ENCODE assay signal across 8 mouse cellular contexts in genomic region chr10:126901488-126901843, GRCm38 (mm10). TPM values are rescaled to one million over a fixed set of nuclear protein-coding genes. Genes with fewer than 3 reads are reported as not detected.
DNase-seq lines count a peak whose midpoint lies in the region; ATAC-seq and TF ChIP-seq lines count a peak whose summit lies in the region.

No protein-coding gene starts in this region.

- no peaks in the 10 kb centered on the region for H3K27me3 ChIP-seq in neural tube, embryonic 11.5 days (ENCODE audit: control insufficient read depth, insufficient read depth, low read length)
- no peaks in the 10 kb centered on the region for H3K27me3 ChIP-seq in limb, embryonic 15.5 days
- H3K27me3 ChIP-seq in stomach, embryonic 15.5 days (replicated peaks): no peaks in the 10 kb centered on the region

- TF ChIP-seq CTCF in gastrocnemius, adult 2 months (IDR thresholded peaks at IDR 0.05): no peak

- intact Hi-C loops in gastrocnemius, adult 2 months (cut with DNase I): no loop called here
- intact Hi-C loops in gastrocnemius, postnatal 36 days (cut with DNase I): no loop called here

- no peaks in the 10 kb centered on the region for H3K36me3 ChIP-seq in neural tube, embryonic 11.5 days (ENCODE audit: control insufficient read depth, insufficient read depth, low read length)
- peaks cover 9% of the 10 kb centered on the region for H3K36me3 ChIP-seq in limb, embryonic 15.5 days
- H3K36me3 ChIP-seq in stomach, embryonic 15.5 days: no peaks in the 10 kb centered on the region

- H3K4me3 ChIP-seq in gastrocnemius, adult 2 months: peak overlapping the region; percentile 87
- peak overlapping the region; percentile 48 for H3K4me3 ChIP-seq in neural tube, embryonic 11.5 days (ENCODE audit: low read depth, low read length)
- peak overlapping the region; percentile 72 for H3K4me3 ChIP-seq in limb, embryonic 15.5 days
- H3K4me3 ChIP-seq in stomach, embryonic 15.5 days (replicated peaks): peak overlapping the region; percentile 66

- no peaks in the 10 kb centered on the region for H3K9me3 ChIP-seq in neural tube, embryonic 11.5 days (ENCODE audit: control insufficient read depth, low read length)
- no peaks in the 10 kb centered on the region for H3K9me3 ChIP-seq in limb, embryonic 15.5 days
- H3K9me3 ChIP-seq in stomach, embryonic 15.5 days: no peaks in the 10 kb centered on the region

- under 1% methylated on average over 4 of the region's 4 CpGs for WGBS in neural tube, embryonic 11.5 days
- 0% methylated on average over 4 of the region's 4 CpGs for WGBS in limb, embryonic 15.5 days
- under 1% methylated on average over 4 of the region's 4 CpGs for WGBS in stomach, embryonic 15.5 days

- peak; percentile 8 for ATAC-seq in neural tube, embryonic 11.5 days (ENCODE audit: insufficient read depth, low FRiP score, low TSS enrichment)
- no peak for ATAC-seq in limb, embryonic 15.5 days (ENCODE audit: insufficient number of reproducible peaks, low FRiP score, low TSS enrichment, low read depth)
- ATAC-seq in stomach, embryonic 15.5 days (ENCODE audit: insufficient read depth, low FRiP score, low read depth): no peak

- peaks cover 3% of the 10 kb centered on the region; the same call in 1 of the 2 replicates for H3K4me1 ChIP-seq in neural tube, embryonic 11.5 days (ENCODE audit: control insufficient read depth, insufficient read depth, low read length)
- peaks cover 14% of the 10 kb centered on the region for H3K4me1 ChIP-seq in limb, embryonic 15.5 days
- H3K4me1 ChIP-seq in stomach, embryonic 15.5 days: peaks cover 8% of the 10 kb centered on the region; the same call in 1 of the 2 replicates

- no peak for DNase-seq in gastrocnemius, adult 2 months
- DNase-seq in gastrocnemius, postnatal 4 days (ENCODE audit: low spot score in 2 of 2): no peak
- no peak for DNase-seq in neural tube, embryonic 11.5 days (ENCODE audit: low spot score)
- DNase-seq in neural tube, embryonic 10.5 days (ENCODE audit: extremely low spot score, low spot score): no peak
- DNase-seq in gastrocnemius, postnatal 36 days: no peak
- no peak for DNase-seq in yolk sac, embryonic 10.5 days (ENCODE audit: low spot score)

- peak overlapping the region; percentile 78 for H3K4me2 ChIP-seq in neural tube, embryonic 11.5 days (ENCODE audit: low read depth)
- H3K4me2 ChIP-seq in limb, embryonic 15.5 days: peak overlapping the region; percentile 92
- H3K4me2 ChIP-seq in stomach, embryonic 15.5 days: peak overlapping the region; percentile 98

- H3K27ac ChIP-seq in gastrocnemius, adult 2 months: peak overlapping the region; percentile 49
- no peak overlapping the region for H3K27ac ChIP-seq in neural tube, embryonic 11.5 days (ENCODE audit: low read depth, low read length)
- H3K27ac ChIP-seq in limb, embryonic 15.5 days: no peak overlapping the region
- no peak overlapping the region for H3K27ac ChIP-seq in stomach, embryonic 15.5 days

- H3K9ac ChIP-seq in neural tube, embryonic 11.5 days (ENCODE audit: low read length): no peak overlapping the region
- no peak overlapping the region for H3K9ac ChIP-seq in limb, embryonic 15.5 days
- no peak overlapping the region for H3K9ac ChIP-seq in stomach, embryonic 15.5 days

RNA-seq across cellular contexts. Expression of gene Atp23, which starts 0.3 kb away (rescaled TPM):
- 1 to 10 TPM; 1.6 to 2.2 TPM for total RNA-seq in gastrocnemius, adult 2 months (2021)
- 1 to 10 TPM; 4.3 to 5.4 TPM for total RNA-seq in gastrocnemius, postnatal 4 days (2021)
- 14.6 and 15.2 TPM in 2 replicates for polyA plus RNA-seq in neural tube, embryonic 11.5 days (2014; fragmentation: Nextera tagmentation; extraction: Ambion mirVana)
- 14.3 and 14.5 TPM in 2 replicates for polyA plus RNA-seq in limb, embryonic 15.5 days (2015; fragmentation: Nextera tagmentation; extraction: Ambion mirVana)
- 17.9 and 18.2 TPM in 2 replicates for polyA plus RNA-seq in stomach, embryonic 15.5 days (2015; fragmentation: Nextera tagmentation; extraction: Ambion mirVana)
- 1 to 10 TPM; 1.3 to 1.7 TPM for total RNA-seq in gastrocnemius, postnatal 36 days (2021)
